Mouse (Mus musculus): ENCODE measurements around the gene Myh14. TPM values are rescaled to one million over a fixed set of nuclear protein-coding genes. Genes with fewer than 3 reads are reported as not detected.

Myh14 gene
- polyA plus RNA-seq, 1 experiment from 2014 or later = 2.2 TPM

DNA sequence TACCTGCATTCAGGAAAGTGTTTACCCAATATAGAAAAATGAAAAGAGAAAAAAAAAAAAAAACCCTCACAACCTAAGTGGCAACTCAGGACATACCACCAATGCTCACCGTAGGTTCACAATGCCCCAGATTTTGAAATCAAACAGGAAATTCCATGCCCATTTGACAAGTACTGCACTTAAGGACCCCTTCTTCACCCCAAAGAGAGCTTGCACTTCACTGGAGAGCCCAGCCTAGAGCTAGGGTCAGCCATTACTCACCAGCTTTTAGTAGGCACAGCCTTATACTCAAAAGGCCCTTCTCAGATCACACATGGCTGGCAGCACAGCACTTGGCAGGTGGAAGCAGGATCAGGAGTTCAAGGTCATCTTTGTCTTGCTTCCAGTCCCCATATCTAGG, 87.5 kb downstream of the Myh14 start:
- Histone ChIP-seq H3K4me3 (ENCODE audit: low read depth, low read length) (no peak overlapping the region), H3K36me3 (ENCODE audit: control insufficient read depth, insufficient read depth, low read length) (no peaks in the 10 kb centered on the region), H3K9me3 (ENCODE audit: control insufficient read depth, low read length) (peaks cover 3% of the 10 kb centered on the region; the same call in 1 of the 2 replicates), H3K4me2 (ENCODE audit: low read depth) (no peak overlapping the region), H3K27ac (ENCODE audit: low read depth, low read length) (no peak overlapping the region), H3K9ac (ENCODE audit: low read length) (no peak overlapping the region), H3K4me1 (ENCODE audit: control insufficient read depth, insufficient read depth, low read length) (no peaks in the 10 kb centered on the region), H3K27me3 (ENCODE audit: control insufficient read depth, insufficient read depth, low read length) (peaks cover 16% of the 10 kb centered on the region)
- 85% methylated on average over 1 of the region's 1 CpGs for WGBS
- DNase-seq (ENCODE audit: low spot score) (no peak), ATAC-seq (ENCODE audit: insufficient read depth, low FRiP score, low TSS enrichment) (no peak)

DNA sequence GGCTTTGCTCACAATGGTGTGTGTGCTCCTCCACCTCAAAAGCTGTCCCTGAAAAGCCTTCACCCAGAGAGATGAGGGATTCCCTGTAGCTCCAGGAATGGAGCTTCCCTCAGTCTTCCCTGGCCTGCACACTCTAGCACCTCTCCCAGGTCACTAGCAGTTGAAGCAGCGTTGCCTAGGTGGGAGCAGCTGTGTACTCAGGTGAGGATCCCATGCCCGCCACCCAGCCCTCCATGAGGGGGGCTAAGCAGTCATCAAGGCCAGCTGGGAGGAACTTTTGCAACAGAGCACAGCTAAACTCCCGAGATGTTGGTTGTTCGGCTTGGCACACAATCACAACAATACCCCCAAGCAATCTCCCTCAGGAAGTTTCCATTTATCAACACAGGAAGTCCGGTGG, 87.9 kb downstream of the Myh14 start:
- Histone ChIP-seq H3K4me1 (ENCODE audit: control insufficient read depth, insufficient read depth, low read length) (no peaks in the 10 kb centered on the region), H3K4me2 (ENCODE audit: low read depth) (no peak overlapping the region), H3K27me3 (ENCODE audit: control insufficient read depth, insufficient read depth, low read length) (peaks cover 12% of the 10 kb centered on the region), H3K9ac (ENCODE audit: low read length) (no peak overlapping the region), H3K4me3 (ENCODE audit: low read depth, low read length) (no peak overlapping the region), H3K36me3 (ENCODE audit: control insufficient read depth, insufficient read depth, low read length) (no peaks in the 10 kb centered on the region), H3K9me3 (ENCODE audit: control insufficient read depth, low read length) (peaks cover 3% of the 10 kb centered on the region; the same call in 1 of the 2 replicates), H3K27ac (ENCODE audit: low read depth, low read length) (no peak overlapping the region)
- WGBS = 75% methylated on average over 5 of the region's 5 CpGs
- DNase-seq (ENCODE audit: low spot score) = no peak
- ATAC-seq (ENCODE audit: insufficient read depth, low FRiP score, low TSS enrichment) = no peak

DNA sequence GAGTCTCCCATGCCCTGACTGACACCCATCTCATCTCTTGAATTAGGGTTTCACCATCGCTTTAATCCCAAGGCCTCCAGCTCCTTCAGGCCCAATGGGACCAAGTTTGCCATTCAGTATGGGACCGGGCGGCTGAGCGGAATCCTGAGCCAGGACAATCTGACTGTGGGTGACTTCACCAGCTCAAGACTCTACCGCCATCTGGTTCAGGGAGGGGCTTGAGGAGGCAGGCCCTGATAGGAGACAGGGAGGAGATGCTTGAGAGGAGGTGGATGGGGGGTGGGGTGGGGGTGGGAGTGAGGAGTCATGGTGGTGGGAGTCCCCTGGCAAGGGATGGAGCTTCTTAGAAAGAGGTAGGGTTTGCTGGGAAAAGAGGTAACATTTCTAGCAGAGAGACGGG, 89.0 kb downstream of the Myh14 start:
- Histone ChIP-seq H3K4me3 (ENCODE audit: low read depth, low read length) (no peak overlapping the region), H3K27ac (ENCODE audit: low read depth, low read length) (no peak overlapping the region), H3K36me3 (ENCODE audit: control insufficient read depth, insufficient read depth, low read length) (no peaks in the 10 kb centered on the region), H3K9me3 (ENCODE audit: control insufficient read depth, low read length) (peaks cover 3% of the 10 kb centered on the region; the same call in 1 of the 2 replicates), H3K4me1 (ENCODE audit: control insufficient read depth, insufficient read depth, low read length) (no peaks in the 10 kb centered on the region), H3K9ac (ENCODE audit: low read length) (no peak overlapping the region), H3K27me3 (ENCODE audit: control insufficient read depth, insufficient read depth, low read length) (peaks cover 4% of the 10 kb centered on the region; the same call in 1 of the 2 replicates), H3K4me2 (ENCODE audit: low read depth) (no peak overlapping the region)
- ATAC-seq (ENCODE audit: insufficient read depth, low FRiP score, low TSS enrichment) = no peak
- DNase-seq (ENCODE audit: low spot score) = no peak
- 79% methylated on average over 6 of the region's 6 CpGs for WGBS

DNA sequence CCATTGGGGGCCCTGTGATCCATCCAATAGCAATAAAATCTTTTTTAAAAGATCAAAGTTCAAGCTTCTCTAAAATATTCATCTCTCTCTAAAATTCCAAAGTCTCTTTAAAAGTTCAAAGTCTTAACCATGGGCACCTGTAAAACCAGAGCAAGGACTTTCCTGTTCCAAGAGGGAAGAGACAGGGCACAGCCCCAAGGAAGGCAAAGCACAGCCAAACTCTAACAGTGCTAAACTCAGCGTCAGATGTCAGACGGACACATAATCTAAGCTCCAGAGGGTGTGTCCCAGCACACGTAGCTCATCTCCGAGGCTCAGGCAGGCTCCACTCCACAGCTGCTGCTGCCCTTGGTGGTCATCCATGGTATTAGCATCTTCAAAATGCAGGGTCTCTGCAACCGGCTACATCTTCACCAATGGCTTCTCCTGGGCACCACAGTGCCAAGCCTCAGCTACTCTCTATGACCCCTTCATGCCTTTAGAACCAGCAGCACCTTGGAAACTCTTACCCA, 94.3 kb downstream of the Myh14 start:
- H3K27ac ChIP-seq (ENCODE audit: low read depth, low read length) = no peak overlapping the region
- no peak overlapping the region for H3K9ac ChIP-seq (ENCODE audit: low read length)
- no peak overlapping the region for H3K4me2 ChIP-seq (ENCODE audit: low read depth)
- no peaks in the 10 kb centered on the region for H3K36me3 ChIP-seq (ENCODE audit: control insufficient read depth, insufficient read depth, low read length)
- ATAC-seq (ENCODE audit: insufficient read depth, low FRiP score, low TSS enrichment) (no peak), DNase-seq (ENCODE audit: low spot score) (no peak)
- H3K27me3 ChIP-seq (ENCODE audit: control insufficient read depth, insufficient read depth, low read length) = no peaks in the 10 kb centered on the region
- peaks cover 3% of the 10 kb centered on the region; the same call in 1 of the 2 replicates for H3K9me3 ChIP-seq (ENCODE audit: control insufficient read depth, low read length)
- no peaks in the 10 kb centered on the region for H3K4me1 ChIP-seq (ENCODE audit: control insufficient read depth, insufficient read depth, low read length)
- 39% methylated on average over 5 of the region's 5 CpGs for WGBS
- H3K4me3 ChIP-seq (ENCODE audit: low read depth, low read length) = no peak overlapping the region

DNA sequence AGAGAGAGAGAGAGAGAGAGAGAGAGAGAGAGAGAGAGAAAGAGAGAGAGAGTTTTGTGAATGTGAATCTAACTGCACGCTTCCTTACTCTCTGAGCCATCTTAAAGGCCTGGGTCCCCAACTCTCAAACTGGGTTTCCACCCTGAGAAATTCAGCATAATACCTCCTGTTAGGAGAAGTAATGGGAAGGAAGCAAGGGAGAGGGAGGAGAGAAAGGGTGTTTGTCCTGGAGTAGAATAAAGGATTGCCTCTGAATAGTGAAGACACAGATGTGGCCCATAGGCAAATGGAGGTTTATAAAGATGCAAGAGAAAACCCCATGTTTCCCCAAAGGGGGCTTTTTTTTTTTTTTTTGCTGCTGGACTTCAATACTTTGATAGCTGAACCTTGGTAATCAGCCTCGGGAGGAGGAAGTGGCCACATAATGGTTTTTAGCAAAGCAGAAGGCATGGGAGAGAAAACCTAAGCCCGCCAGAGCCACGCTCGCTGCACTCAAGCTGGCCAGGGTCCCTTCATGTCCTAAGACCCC, 97.6 kb downstream of the Myh14 start:
- H3K4me3 ChIP-seq (ENCODE audit: low read depth, low read length) = no peak overlapping the region
- whole genome bisulfite sequencing = 80% methylated on average over 5 of the region's 5 CpGs
- no peaks in the 10 kb centered on the region for H3K4me1 ChIP-seq (ENCODE audit: control insufficient read depth, insufficient read depth, low read length)
- no peak overlapping the region for H3K9ac ChIP-seq (ENCODE audit: low read length)
- no peaks in the 10 kb centered on the region for H3K9me3 ChIP-seq (ENCODE audit: control insufficient read depth, low read length)
- H3K27ac ChIP-seq (ENCODE audit: low read depth, low read length) = no peak overlapping the region
- DNase-seq (ENCODE audit: low spot score) (no peak), ATAC-seq (ENCODE audit: insufficient read depth, low FRiP score, low TSS enrichment) (no peak)
- no peak overlapping the region for H3K4me2 ChIP-seq (ENCODE audit: low read depth)
- no peaks in the 10 kb centered on the region for H3K27me3 ChIP-seq (ENCODE audit: control insufficient read depth, insufficient read depth, low read length)
- no peaks in the 10 kb centered on the region for H3K36me3 ChIP-seq (ENCODE audit: control insufficient read depth, insufficient read depth, low read length)

DNA sequence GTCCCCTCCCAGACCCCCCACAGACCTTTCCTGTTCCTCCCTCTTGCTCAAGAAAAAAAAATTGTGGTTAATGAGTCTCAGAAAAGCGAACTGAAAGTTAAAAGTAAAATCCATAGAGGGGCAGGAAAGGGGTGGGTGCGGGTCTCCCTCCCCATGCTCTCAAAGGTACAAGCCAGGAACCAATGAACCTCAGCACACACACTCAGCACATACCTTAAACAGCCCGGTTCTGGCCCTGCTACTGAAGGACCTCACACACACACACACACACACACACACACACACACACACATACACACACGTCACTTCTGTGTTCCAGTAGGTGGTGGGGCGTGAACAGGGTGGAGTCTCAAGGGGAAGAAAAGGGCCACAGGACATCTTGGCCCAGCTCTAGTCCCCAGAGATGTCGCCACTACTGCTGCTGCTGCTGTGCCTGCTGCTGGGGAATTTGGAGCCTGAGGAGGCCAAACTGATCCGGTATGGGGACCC, 98.4 kb downstream of the Myh14 start, which contains the start of gene Napsa:
TSS of gene Napsa (plus strand) at position 168 of the 489 bp plus-strand sequence.
- 49% methylated on average over 7 of the region's 7 CpGs for WGBS
- ATAC-seq (ENCODE audit: insufficient read depth, low FRiP score, low TSS enrichment) (no peak), DNase-seq (ENCODE audit: low spot score) (no peak)
- Histone ChIP-seq H3K4me2 (ENCODE audit: low read depth) (no peak within 1 kb of the TSS), H3K9me3 (ENCODE audit: control insufficient read depth, low read length) (no peaks in the 10 kb centered on the region), H3K4me3 (ENCODE audit: low read depth, low read length) (no peak within 1 kb of the TSS), H3K4me1 (ENCODE audit: control insufficient read depth, insufficient read depth, low read length) (no peaks in the 10 kb centered on the region), H3K27me3 (ENCODE audit: control insufficient read depth, insufficient read depth, low read length) (no peaks in the 10 kb centered on the region), H3K9ac (ENCODE audit: low read length) (no peak within 1 kb of the TSS), H3K36me3 (ENCODE audit: control insufficient read depth, insufficient read depth, low read length) (no peaks in the 10 kb centered on the region), H3K27ac (ENCODE audit: low read depth, low read length) (no peak within 1 kb of the TSS)

DNA sequence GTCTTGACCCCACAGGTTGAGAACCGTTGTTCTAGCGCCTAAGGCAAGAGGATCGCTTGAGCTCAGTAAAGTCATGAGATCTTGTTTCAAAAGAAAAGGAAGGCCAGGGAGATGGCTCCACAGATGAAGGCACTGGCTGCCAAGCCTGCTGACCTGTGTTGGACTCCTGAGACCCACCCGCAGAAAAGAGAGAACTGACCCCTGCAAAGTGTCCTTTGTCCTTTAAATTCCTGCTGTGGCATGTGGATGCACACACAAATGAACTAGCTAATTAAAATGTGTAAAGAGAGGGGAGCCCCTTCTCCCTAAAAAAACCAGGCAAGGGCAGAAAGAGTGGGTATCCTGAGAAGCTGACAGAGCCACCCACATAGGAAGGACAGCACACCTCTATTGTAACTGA, 98.8 kb downstream of the Myh14 start:
- H3K9ac ChIP-seq (ENCODE audit: low read length) = no peak overlapping the region
- no peak overlapping the region for H3K4me2 ChIP-seq (ENCODE audit: low read depth)
- no peaks in the 10 kb centered on the region for H3K4me1 ChIP-seq (ENCODE audit: control insufficient read depth, insufficient read depth, low read length)
- WGBS = 59% methylated on average over 4 of the region's 4 CpGs
- H3K4me3 ChIP-seq (ENCODE audit: low read depth, low read length) = no peak overlapping the region
- H3K9me3 ChIP-seq (ENCODE audit: control insufficient read depth, low read length) = no peaks in the 10 kb centered on the region
- no peak for ATAC-seq (ENCODE audit: insufficient read depth, low FRiP score, low TSS enrichment)
- no peak overlapping the region for H3K27ac ChIP-seq (ENCODE audit: low read depth, low read length)
- H3K36me3 ChIP-seq (ENCODE audit: control insufficient read depth, insufficient read depth, low read length) = no peaks in the 10 kb centered on the region
- H3K27me3 ChIP-seq (ENCODE audit: control insufficient read depth, insufficient read depth, low read length) = no peaks in the 10 kb centered on the region
- no peak for DNase-seq (ENCODE audit: low spot score)

DNA sequence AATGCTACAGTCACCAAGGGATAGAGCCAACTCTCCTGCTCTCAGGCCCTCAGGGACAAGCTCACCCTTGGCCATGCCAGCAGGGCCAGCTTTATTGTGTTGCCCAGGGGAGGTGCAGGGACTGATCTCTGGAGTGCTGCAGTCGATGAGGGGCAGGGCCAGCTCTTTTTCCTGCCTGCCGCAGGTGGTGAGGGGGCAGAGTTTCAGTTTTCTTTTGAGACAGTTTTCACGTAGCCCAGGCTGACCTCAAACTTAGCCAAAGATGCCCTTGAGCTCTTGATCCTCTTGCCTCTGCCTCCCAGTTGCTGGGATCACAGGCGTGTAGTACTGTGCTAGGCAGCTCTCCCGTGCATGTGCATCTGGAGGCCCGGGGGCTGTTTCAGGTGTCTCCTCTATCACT, 99.7 kb downstream of the Myh14 start:
- 84% methylated on average over 6 of the region's 6 CpGs for WGBS
- H3K9me3 ChIP-seq (ENCODE audit: control insufficient read depth, low read length) = no peaks in the 10 kb centered on the region
- no peak overlapping the region for H3K4me2 ChIP-seq (ENCODE audit: low read depth)
- DNase-seq (ENCODE audit: low spot score) (no peak), ATAC-seq (ENCODE audit: insufficient read depth, low FRiP score, low TSS enrichment) (no peak)
- no peak overlapping the region for H3K4me3 ChIP-seq (ENCODE audit: low read depth, low read length)
- no peaks in the 10 kb centered on the region for H3K4me1 ChIP-seq (ENCODE audit: control insufficient read depth, insufficient read depth, low read length)
- no peak overlapping the region for H3K27ac ChIP-seq (ENCODE audit: low read depth, low read length)
- no peaks in the 10 kb centered on the region for H3K27me3 ChIP-seq (ENCODE audit: control insufficient read depth, insufficient read depth, low read length)
- no peaks in the 10 kb centered on the region for H3K36me3 ChIP-seq (ENCODE audit: control insufficient read depth, insufficient read depth, low read length)
- no peak overlapping the region for H3K9ac ChIP-seq (ENCODE audit: low read length)

DNA sequence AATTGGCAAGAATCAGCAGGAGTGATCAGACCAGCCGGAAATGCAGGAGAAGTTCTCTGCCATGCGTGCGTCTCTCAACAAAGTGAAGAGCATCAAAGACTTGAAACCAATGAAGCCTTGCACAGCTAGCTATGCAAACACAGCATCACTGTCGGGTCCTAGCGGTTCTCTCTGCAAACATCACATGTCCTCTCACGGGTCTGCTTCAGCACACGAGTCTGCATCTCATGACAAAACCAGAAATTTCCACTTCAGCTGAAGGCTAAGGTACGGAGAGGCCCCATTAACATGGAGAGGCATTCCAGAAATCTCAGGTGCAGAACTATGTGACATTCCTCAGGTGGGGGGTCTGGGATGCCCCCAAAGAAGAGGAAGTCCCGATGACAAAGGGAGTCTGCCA, 101.8 kb downstream of the Myh14 start:
- no peaks in the 10 kb centered on the region for H3K36me3 ChIP-seq (ENCODE audit: control insufficient read depth, insufficient read depth, low read length)
- no peak overlapping the region for H3K27ac ChIP-seq (ENCODE audit: low read depth, low read length)
- WGBS = 77% methylated on average over 9 of the region's 9 CpGs
- H3K4me2 ChIP-seq (ENCODE audit: low read depth) = no peak overlapping the region
- DNase-seq (ENCODE audit: low spot score) = no peak
- H3K9ac ChIP-seq (ENCODE audit: low read length) = no peak overlapping the region
- H3K4me1 ChIP-seq (ENCODE audit: control insufficient read depth, insufficient read depth, low read length) = no peaks in the 10 kb centered on the region
- ATAC-seq (ENCODE audit: insufficient read depth, low FRiP score, low TSS enrichment) = no peak
- H3K4me3 ChIP-seq (ENCODE audit: low read depth, low read length) = no peak overlapping the region
- no peaks in the 10 kb centered on the region for H3K9me3 ChIP-seq (ENCODE audit: control insufficient read depth, low read length)
- H3K27me3 ChIP-seq (ENCODE audit: control insufficient read depth, insufficient read depth, low read length) = no peaks in the 10 kb centered on the region

Measured in neural tube, embryonic 11.5 days (tissue).